Mouse (Mus musculus) spleen, adult 2 months (tissue): ENCODE results near the gene Rpusd3.

ENCODE experiments used
- CTCF ChIP-seq: fragments of 200-500 bp; IDR thresholded peaks from 2 replicates; pipeline ENCODE4 v1.5.1; 2011; ENCODE audit warnings: mild to moderate bottlenecking, inconsistent platforms; ENCODE audit not compliant: insufficient read depth, insufficient read length, insufficient replicate concordance; ENCODE audit errors: extremely low read depth
- POLR2A ChIP-seq: fragments of 200-500 bp; IDR thresholded peaks from 2 replicates; pipeline ENCODE4 v1.6.1; 2011; ENCODE audit warnings: low read depth, low read length, inconsistent platforms

DNA sequence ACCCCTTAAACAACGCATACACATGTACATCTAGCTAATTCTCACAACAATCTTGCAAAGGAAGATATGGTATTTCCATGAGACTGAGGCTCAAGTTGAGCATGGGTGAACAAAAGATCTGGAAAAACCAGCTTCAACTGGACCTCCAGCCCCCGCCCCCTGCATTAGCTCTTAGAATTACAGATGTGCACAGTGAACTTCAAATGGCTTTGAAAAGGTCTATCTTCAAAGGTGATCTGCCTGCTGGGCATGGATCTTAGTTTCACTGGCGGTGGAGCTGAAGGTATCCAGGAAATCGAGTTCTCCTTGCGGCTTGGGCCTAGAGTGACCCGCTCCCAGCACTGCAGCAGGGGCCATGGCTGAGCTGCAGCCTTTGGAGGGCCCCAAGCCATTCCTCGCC, 51.0 kb downstream of the Rpusd3 start:
- TF ChIP-seq POLR2A (no peak), CTCF (no peak)
